Mouse (Mus musculus): ENCODE results near the gene Cenps.
"Not testable (repeated sequence)": the region's sequence is repeated elsewhere in the genome, so short reads cannot be mapped to it uniquely, and the experiment has no call there.

The Cenps gene

DNA sequence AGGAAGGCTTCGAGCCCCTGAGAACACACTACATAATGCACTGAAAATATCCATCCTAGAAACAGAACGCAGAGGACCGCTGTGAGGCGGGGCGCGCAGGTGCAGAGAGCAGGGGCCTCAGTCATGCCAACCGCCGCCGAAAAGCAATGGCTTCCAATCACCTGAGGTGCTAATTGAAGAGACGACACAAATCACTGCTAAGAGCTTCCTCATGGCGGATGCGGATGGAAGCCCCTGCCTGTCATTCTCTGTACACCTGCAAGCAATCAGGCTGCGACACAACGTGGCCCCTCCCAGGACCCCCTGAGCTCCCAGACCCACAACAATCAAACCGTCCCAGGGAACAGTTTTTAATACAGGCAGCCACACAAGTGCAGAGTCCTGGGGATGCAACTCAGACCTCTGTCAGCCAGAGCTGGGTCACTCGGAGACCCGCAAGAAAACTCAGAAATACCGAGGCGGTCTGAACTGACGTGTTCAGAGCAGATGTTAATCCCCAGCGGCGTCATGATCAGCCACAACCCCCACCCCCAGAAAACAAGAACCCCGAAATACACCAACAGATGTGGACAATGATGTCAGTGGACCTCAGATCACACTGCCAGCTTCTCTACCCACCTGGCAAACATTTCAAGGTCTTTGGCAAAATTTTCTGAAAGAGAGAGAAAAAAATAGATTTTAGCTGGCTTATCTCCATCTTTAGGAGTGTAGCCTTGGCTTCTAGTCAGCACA lies 6.2 kb downstream of the Cenps start:
- in situ Hi-C loops (cut with MboI; ENCODE audit: low pct_unique_long_range_greater_than_20kb in 1 of 2, low sequenced_read_pairs in 2 of 2, unreplicated experiment in 1 of 2): no loop called here

DNA sequence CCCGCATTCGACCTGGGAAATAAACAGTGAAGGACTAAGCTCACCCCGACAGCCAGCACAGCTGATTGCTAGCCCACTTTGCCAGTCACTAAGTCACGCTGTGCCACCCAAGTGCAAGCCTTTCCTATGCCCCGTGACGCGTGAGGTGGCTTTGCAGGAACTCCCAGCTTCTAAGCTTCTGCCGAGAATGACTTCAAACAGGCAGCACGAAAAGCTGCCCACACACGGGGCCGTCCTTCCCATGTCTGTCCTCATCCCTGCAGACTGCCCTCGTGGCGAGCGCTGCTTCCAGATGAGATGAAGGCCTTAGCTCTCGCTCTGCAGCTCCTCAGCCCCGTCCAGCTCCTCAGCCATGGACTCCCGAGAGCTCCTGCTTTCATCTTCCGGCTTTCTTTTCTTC lies 9.0 kb downstream of the Cenps start:
- in situ Hi-C loops (cut with MboI; ENCODE audit: low pct_unique_long_range_greater_than_20kb in 1 of 2, low sequenced_read_pairs in 2 of 2, unreplicated experiment in 1 of 2): no loop called here

DNA sequence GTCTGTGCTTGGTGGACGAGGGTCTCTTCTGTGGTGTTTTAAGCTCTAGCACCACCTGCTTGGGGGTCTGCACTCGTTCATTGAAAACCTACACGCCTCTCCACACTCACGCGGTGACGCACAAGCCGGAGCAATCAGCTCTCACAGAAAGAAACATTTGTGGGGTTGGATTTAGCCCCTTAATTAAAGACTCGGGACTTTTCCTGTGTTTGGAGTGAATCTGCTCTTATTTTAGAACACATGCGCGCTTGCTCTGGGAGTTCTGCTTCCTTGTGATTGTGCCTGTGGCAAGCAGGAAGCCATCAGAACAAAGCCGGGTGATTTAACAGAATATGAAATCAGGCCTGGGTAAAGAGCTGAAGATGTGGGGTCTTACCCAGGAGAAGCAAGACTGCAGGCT lies 10.8 kb downstream of the Cenps start, which contains the start of gene Cort:
Cort (minus strand) TSS at position 101 of the 400 bp plus-strand sequence.
- in situ Hi-C loops (cut with MboI; ENCODE audit: low pct_unique_long_range_greater_than_20kb in 1 of 2, low sequenced_read_pairs in 2 of 2, unreplicated experiment in 1 of 2): no loop called here

DNA sequence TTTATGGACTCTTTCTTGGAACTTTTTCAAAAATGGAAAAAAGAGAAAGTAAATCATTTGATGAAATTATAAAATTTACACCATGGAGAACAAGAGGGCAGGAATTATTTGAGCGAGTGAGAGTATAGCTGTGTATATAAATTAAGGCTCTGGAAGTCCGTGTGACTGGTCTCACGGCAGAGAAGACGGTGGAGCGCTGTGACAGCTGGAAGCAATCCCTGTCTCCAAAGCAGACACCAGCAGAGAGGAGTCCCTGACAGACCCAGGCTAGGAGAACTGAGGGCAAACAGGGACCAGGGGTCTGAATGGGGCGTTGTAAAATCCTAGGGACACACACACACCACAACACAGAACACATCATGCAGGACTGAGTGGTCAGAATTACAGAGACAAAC lies 11.3 kb downstream of the Cenps start:
- in situ Hi-C loops (cut with MboI; ENCODE audit: low pct_unique_long_range_greater_than_20kb in 1 of 2, low sequenced_read_pairs in 2 of 2, unreplicated experiment in 1 of 2): no loop called here

DNA sequence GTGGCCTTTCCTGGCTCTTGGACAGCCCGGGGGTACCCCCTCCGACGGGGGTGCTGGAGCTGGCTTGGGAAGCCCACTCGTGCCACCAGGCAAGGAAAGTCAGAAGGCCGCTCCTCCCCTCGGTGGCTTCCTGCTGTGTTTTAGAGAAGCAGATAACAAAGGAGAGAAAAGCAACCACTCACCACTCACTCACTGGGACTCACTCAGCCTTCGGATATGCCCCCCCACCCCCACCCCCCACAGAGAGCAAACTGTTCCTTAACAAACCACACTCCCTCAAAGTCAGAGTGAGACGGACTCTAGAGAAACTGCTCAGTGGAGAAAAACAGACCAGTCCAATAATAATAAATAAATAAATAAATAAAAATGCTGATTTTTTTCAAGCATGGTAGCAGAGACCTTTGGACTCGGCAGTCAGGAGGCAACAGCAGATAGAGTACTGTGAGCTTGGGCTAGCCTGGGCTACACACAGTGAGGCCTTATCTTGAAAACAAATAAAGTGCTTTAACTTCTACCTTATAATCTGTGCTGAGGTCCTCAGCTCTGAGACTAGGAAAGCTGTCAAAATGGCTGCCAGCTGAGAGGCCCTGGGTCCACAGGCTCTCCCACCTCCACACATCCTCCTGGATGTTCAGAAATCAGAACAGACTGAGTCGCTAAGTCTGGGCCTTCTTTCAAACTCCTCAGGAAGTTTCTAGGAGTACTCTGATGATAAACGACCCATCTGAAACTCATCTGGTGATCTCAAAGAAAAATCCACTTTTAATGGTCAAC lies 11.9 kb downstream of the Cenps start:
- in situ Hi-C loops (cut with MboI; ENCODE audit: low pct_unique_long_range_greater_than_20kb in 1 of 2, low sequenced_read_pairs in 2 of 2, unreplicated experiment in 1 of 2): no loop called here

DNA sequence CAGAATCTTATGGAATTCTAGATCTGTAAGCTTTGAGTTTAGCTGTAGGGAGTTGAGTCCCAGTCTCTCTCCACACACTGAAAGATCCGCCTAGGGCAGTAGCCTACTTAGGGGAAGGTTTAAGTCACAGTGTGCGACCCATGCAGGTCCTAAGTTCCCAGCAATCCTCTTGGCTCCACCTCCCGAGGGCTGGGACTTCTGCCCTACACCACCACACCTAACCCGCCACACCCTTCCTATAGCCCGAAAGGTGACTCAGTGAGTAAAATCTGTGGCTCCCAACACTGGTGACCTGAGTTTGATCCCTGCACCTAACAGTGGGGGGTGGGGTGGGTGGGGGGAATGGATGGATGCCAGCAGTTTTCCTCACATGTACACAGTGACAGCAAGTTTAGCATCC lies 14.0 kb downstream of the Cenps start:
- in situ Hi-C loops (cut with MboI; ENCODE audit: low pct_unique_long_range_greater_than_20kb in 1 of 2, low sequenced_read_pairs in 2 of 2, unreplicated experiment in 1 of 2): no loop called here

DNA sequence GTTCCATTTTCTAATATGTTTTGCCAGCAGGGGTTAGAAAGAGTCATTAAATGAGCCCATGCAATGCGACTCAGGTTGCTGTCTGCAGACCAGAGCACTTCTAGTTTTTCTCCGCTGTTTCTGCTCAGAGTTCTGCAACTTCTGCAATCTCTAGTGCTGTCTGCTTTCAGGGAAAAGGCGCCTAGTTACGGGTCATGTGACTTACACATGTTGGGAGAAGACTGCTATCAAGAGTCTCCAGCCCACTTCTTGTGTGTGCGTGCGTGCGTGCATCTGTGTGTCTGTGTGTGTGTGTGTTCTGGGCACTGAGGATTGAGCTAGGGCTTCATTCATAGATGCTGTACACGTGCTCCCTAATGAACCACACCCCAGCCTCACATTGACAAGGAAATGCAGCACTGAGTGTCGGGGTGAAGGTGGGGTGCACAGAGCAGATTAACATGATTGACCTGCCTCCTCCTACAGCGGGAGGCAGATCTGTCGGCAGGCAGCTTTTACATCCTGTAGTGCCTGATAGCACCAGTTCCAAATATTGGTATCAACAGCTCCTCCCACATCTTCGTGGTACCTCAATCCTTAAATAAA lies 17.4 kb downstream of the Cenps start:
- in situ Hi-C loops (cut with MboI; ENCODE audit: low pct_unique_long_range_greater_than_20kb in 1 of 2, low sequenced_read_pairs in 2 of 2, unreplicated experiment in 1 of 2): not testable (repeated sequence)

DNA sequence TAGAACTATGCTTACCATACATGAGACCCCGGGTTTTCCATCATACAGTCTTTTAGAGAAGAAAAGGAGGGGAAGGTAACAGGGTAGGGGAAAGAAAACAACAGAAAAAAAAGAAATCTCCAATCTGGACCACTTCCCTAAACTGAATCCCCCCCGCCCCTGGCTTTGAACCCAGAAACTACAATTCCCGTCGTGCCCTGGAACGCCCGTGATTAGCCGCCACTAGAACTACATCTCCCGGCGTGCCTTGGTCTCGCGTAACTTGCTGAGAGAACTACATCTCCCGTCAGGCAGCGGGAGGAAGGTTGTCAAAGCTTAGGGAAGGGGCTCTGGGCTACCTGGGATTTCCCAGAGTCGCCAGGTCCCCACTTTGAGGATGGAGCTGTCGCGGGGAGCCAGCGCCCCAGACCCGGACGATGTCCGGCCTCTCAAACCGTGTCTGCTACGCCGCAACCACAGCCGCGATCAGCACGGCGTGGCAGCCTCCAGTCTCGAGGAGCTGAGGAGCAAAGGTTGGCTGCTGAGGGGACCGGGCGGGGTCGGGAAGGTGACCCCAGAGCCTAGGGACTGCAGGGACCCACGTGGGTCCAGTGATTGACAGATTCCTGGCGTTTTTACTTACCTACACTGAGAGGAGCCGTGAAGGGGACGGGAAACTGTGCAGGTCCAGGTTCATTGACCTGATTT lies 33.4 kb downstream of the Cenps start, which contains the start of gene Dffa:
Dffa (plus strand) TSS at position 272 of the 687 bp plus-strand sequence.
- in situ Hi-C loops (cut with MboI; ENCODE audit: low pct_unique_long_range_greater_than_20kb in 1 of 2, low sequenced_read_pairs in 2 of 2, unreplicated experiment in 1 of 2): no loop called here

DNA sequence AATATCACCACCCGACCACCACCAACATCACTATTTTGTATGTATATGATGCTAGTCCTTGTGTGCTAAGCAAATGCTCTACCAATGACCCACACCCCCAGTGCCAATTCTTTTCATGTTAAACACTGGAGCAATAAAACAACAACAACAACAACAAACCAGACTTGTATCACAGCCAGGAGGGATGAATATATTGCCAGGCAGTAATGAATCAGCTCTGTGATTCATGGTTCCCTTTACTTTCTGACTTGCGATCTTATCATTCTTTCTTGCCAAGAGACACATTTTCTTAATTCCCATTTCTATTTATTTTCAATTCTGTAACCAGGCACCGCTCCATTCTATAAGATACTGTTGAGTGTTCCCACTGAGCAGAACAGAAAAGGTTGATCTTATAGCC lies 36.0 kb downstream of the Cenps start:
- in situ Hi-C loops (cut with MboI; ENCODE audit: low pct_unique_long_range_greater_than_20kb in 1 of 2, low sequenced_read_pairs in 2 of 2, unreplicated experiment in 1 of 2): no loop called here

DNA sequence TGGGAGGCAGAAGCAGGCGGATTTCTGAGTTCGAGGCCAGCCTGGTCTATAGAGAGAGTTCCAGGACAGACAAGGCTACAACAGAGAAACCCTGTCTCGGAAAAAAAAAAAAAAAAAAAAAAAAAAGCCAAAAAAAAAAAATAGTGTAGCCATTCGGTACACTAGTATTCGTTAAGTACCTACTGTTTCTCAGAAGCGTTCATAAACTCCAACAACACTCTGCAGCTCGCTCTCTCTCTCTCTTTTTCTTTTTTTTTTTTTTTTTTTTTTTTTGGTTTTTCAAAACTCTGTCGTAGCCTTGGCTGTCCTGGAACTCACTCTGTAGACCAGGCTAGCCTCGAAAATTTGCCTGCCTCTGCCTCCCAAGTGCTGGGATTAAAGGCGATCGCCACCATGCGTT lies 37.0 kb downstream of the Cenps start:
- in situ Hi-C loops (cut with MboI; ENCODE audit: low pct_unique_long_range_greater_than_20kb in 1 of 2, low sequenced_read_pairs in 2 of 2, unreplicated experiment in 1 of 2): not testable (repeated sequence)

DNA sequence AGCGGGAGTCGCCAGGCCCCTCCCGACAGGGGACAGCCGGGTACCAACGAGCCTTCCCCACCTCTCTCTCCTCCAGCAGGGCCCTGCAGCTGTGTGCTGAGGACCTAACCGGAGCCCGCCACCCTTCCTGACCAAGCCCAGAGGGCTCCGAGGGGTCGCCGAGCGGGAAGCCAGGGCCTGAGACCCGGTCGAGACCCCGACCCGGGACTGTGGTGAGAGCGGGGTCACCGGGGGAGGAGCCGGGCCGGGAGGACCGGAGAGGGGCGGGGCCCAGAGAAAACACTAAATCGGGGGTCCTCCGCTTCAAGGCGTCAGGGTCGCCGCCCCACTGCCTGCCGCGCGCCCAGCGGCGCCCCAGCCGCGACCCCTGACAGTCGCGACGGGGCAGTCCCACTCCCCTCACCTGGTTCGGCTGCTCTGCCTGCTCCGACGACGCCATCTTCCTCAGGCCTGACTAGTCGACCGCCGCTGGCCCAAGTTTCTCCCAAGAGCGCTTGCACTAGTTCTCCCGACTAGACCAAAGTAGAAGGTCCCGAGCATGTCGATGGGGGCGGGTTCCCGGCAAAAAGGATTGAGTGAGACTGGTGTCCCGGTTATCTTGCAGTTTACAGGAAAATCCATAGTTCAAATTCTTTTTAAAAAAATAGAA lies 37.9 kb downstream of the Cenps start, which contains the start of gene Pex14:
Pex14 (minus strand) TSS at position 508 of the 649 bp plus-strand sequence.
- in situ Hi-C loops (cut with MboI; ENCODE audit: low pct_unique_long_range_greater_than_20kb in 1 of 2, low sequenced_read_pairs in 2 of 2, unreplicated experiment in 1 of 2): no loop called here

DNA sequence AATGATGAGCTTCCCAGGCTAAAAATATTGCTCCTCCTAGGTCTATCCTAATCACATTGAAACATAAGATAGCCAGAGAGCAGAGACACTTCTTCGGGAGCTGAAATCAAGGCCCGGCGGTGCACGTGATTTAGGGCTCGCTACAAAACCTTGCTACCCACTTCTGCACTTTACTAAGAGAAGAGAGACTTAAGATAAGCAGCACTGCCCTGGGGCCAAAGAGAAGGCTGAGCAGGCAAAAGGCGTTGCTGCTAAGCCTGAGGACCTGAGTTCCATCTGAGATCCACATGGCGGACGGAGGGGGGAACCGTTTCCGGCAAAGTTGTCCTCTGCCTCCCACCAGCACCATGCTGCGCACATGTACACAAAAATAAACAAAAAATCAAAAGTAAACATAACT lies 38.9 kb downstream of the Cenps start:
- in situ Hi-C loops (cut with MboI; ENCODE audit: low pct_unique_long_range_greater_than_20kb in 1 of 2, low sequenced_read_pairs in 2 of 2, unreplicated experiment in 1 of 2): no loop called here

DNA sequence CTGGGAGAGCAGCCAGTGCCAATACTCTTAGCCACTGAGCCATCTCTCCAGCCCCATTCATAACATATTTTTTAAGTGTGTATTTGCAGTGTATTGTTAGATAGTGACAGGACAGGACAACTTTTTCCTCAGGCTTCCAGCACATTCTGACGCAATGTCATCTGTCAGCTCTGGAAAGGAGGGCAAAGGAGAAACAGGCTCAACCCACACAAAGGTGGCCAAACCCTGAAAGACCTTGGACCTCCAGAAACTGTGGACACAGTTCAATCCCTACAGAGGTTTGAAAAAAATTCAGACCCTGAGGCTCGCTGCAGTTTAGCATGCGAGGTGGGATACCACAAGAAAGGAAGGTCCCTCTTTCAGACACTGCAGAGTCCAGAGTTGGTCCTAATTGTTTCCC lies 39.5 kb downstream of the Cenps start:
- in situ Hi-C loops (cut with MboI; ENCODE audit: low pct_unique_long_range_greater_than_20kb in 1 of 2, low sequenced_read_pairs in 2 of 2, unreplicated experiment in 1 of 2): no loop called here

DNA sequence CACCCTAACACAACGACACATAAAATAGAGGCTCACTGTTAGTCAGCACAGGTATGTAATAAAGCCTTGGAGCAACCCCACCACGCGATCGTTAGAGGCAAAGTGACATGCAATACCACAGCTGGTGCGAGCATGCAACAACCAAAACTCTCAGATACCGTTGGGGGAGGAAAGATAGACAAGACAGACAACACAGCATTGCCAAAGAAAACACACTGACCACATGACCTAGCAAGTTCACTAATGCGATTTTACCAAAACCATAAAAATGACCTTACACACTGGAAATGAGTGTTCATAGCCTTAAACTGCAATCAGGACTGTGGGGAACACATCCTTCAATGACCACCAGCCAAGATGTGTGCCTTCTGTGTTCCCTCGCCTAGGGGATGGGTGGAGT lies 46.1 kb downstream of the Cenps start:
- in situ Hi-C loops (cut with MboI; ENCODE audit: low pct_unique_long_range_greater_than_20kb in 1 of 2, low sequenced_read_pairs in 2 of 2, unreplicated experiment in 1 of 2): no loop called here

DNA sequence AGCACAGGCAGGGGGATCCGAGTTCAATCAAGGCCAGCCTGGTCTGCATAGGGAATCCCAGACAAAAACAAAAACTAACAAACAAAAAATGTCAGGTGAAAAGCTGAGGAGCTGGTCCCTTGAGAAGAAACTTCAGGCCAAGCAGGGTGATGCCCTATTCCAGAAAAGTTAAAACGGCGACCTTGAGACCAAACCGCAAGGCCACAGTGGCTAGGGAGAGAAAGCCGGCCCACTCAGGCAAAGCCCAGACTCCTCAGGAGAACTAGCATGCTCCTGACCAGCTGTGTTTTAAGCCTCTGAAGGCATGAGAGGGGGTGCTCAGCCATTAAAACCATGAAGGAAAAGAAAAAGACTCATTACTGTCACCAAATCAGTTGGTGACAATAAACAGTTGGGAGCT lies 52.0 kb downstream of the Cenps start:
- in situ Hi-C loops (cut with MboI; ENCODE audit: low pct_unique_long_range_greater_than_20kb in 1 of 2, low sequenced_read_pairs in 2 of 2, unreplicated experiment in 1 of 2): no loop called here

DNA sequence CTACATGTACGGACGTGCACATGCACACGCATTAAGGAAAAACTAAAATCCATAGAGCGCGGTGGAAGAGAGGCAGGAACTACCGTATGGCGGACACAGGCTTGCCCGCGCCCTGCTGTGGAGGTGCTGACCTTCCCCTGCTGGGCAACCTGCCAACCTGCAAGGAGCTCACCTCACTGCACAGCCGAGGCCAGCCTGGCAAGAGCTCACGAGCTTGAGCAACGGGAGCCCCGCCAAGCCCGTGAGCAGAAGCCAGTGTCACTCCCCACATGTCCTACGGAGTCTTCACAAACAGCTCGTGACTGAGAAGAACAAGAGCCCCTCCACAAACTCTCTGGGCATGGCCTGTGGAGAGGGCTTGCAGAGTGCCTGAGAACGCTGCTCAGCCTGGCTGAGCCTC lies 55.9 kb downstream of the Cenps start:
- in situ Hi-C loops (cut with MboI; ENCODE audit: low pct_unique_long_range_greater_than_20kb in 1 of 2, low sequenced_read_pairs in 2 of 2, unreplicated experiment in 1 of 2): no loop called here

DNA sequence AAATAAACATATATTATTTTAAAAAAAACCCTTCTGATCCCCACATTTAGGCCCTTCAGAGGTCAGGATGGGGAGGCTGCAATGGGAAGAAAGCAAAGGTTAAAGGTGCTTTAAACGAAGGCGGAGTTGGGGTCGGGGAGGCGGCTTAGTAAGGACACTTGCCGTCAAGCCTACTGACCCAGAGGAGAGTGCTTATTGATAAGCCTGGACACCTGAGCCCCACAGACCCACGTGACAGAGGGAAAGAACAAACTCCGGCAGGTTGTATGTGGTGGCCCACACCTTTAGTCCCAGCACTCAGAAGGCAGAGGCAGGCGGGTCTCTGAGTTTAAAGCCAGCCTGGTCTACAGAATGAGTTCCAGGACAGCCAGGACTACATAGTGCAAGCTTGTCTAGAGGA lies 57.3 kb downstream of the Cenps start:
- in situ Hi-C loops (cut with MboI; ENCODE audit: low pct_unique_long_range_greater_than_20kb in 1 of 2, low sequenced_read_pairs in 2 of 2, unreplicated experiment in 1 of 2): no loop called here

DNA sequence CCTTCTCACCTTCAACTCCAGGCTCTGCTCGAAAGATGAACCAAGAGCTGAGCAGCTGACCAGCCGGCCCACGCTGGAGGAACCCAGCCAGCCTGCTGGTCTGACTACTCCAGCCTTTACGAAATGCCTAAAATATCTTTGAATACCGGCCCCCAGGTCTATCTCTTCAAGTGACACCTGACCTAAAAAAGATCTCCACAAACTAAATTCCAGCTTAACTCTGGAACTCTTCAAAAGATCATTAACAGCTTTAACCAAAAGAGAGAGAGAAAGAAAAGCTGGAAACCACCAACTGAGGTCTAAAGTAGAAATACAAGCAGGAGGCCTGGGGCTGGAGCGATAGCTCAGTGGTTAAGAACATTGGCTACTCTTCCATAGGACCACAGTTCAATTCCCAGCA lies 57.8 kb downstream of the Cenps start:
- in situ Hi-C loops (cut with MboI; ENCODE audit: low pct_unique_long_range_greater_than_20kb in 1 of 2, low sequenced_read_pairs in 2 of 2, unreplicated experiment in 1 of 2): no loop called here

DNA sequence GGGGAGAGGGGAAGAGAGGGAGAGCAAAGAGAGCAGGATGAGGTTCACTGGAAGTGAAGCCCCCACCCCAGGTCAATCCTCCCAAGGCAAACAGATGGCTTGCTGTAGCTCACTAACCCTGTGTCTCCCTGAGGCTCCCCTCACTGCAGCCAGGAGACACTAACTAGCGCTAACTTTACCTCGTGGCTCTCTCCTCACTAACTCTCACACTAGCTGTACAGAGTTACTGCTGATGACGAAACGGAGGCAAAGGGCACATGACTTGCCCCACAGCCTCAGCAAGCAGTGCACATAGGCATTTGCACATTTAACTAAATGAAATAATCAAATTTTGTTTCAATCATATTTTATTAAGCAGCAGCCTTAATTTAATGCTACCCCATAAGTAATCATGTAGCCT lies 59.2 kb downstream of the Cenps start:
- in situ Hi-C loops (cut with MboI; ENCODE audit: low pct_unique_long_range_greater_than_20kb in 1 of 2, low sequenced_read_pairs in 2 of 2, unreplicated experiment in 1 of 2): no loop called here
